Mouse (Mus musculus) adrenal gland, postnatal 10 days (tissue): Measurements from ENCODE around the gene Hoxb5. TPM values are rescaled to one million over a fixed set of nuclear protein-coding genes. Genes with fewer than 3 reads are reported as not detected.

Experiments used
- DNase-seq: peaks from one replicate; pipeline ENCODE4 v3.0.0; 2021; ENCODE audit warnings: mixed read lengths
- total RNA-seq, 2 experiments: library from RNA; stranded (reverse); gene quantifications; 2 replicates each; pipeline ENCODE4 v1.2.3; 2021

Gene Hoxb5
- total RNA-seq, 2 experiments from 2014 or later, result 12.1 to 17.1 TPM

GRCm38 (mm10) chr11:96271541-96272011, 31.6 kb upstream of the Hoxb5 start:
- DNase-seq, result peak; percentile 79

GRCm38 (mm10) chr11:96272024-96272921, 30.9 kb upstream of the Hoxb5 start:
- DNase-seq, result peak; percentile 70

GRCm38 (mm10) chr11:96274428-96274827, 28.7 kb upstream of the Hoxb5 start:
- DNase-seq, result no peak

GRCm38 (mm10) chr11:96275896-96276295, 27.2 kb upstream of the Hoxb5 start:
- peak; percentile 69 for DNase-seq

- peak; percentile 72 for DNase-seq
Measured at GRCm38 (mm10) chr11:96277151-96278044, 25.7 kb upstream of the Hoxb5 start.

- no peak for DNase-seq
Measured at GRCm38 (mm10) chr11:96278324-96278723, 24.8 kb upstream of the Hoxb5 start.

- peak; percentile 92 for DNase-seq
Measured at GRCm38 (mm10) chr11:96278773-96279172, 24.4 kb upstream of the Hoxb5 start.

- DNase-seq, result peak; percentile 53
Measured at GRCm38 (mm10) chr11:96279421-96280233, 23.5 kb upstream of the Hoxb5 start.

GRCm38 (mm10) chr11:96280399-96281378, 22.4 kb upstream of the Hoxb5 start:
- no peak for DNase-seq

- no peak for DNase-seq
Measured at GRCm38 (mm10) chr11:96281396-96281795, 21.7 kb upstream of the Hoxb5 start.

GRCm38 (mm10) chr11:96281855-96282570, 21.1 kb upstream of the Hoxb5 start, which contains the start of gene Hoxb8:
Gene Hoxb8 (plus strand): TSS chr11:96281905.
- DNase-seq, result peak; percentile 65

- DNase-seq, result peak; percentile 66
Measured at GRCm38 (mm10) chr11:96282795-96283430, 20.2 kb upstream of the Hoxb5 start.

- peak; percentile 75 for DNase-seq
Measured at GRCm38 (mm10) chr11:96284041-96284749, 18.9 kb upstream of the Hoxb5 start.

- peak; percentile 84 for DNase-seq
Measured at GRCm38 (mm10) chr11:96284774-96285734, 18.1 kb upstream of the Hoxb5 start.

GRCm38 (mm10) chr11:96285771-96286738, 17.1 kb upstream of the Hoxb5 start, which contains the start of gene Hoxb7:
Gene Hoxb7 (plus strand): TSS chr11:96286623.
- peak; percentile 90 for DNase-seq
